In the genomic region with DNA sequence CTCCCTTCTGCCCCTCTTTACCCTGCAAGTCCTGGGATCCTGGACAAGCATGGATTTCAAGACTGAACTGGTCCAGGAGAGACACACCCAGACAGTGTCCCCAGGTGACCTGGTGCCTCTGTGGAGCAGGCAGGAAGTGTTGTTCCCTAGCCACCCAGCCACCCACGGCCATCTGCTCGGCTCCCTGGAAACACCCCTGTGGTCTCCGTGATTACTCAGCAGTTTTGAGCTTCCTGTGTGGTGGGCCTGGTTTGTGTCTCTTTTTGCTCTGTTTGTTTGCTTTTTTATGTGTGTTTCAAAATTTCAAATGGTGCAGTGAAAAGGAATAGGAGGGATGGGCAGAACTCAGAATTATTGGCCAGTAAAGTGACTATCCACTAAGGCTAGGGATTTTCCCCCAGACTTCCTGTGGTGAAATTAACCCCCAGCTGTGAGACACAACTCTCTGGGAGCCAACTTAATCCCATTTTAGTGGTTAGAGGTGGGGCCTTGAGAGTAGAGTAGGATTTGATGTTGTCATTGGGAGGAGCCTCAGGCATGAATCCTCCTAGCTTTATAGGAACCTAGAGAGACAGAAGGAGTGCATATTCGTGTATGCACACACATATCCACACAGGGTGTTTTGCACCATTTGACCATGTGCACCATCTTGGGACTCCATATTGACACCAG, we compare ENCODE assay signal across 10 mouse cellular contexts. TPM values are rescaled to one million over a fixed set of nuclear protein-coding genes. Genes with fewer than 3 reads are reported as not detected.
DNase-seq lines count a peak whose midpoint lies in the region; ATAC-seq lines count a peak whose summit lies in the region.
"Had no signal": no experiment of that assay in that cellular context is flagged by ENCODE, and none has a peak within 500 bp of the region (broad histone marks: within the 10 kb centered on the region; RNA-seq: fewer than 3 reads in every experiment).

No protein-coding gene starts in this region.

- no peaks in the 10 kb centered on the region for H3K27me3 ChIP-seq in kidney, embryonic 14.5 days (ENCODE audit: control insufficient read depth, insufficient read depth, low read length)
- H3K27me3 ChIP-seq in kidney, embryonic 15.5 days: no peaks in the 10 kb centered on the region
- H3K27me3 ChIP-seq in hindbrain, embryonic 13.5 days: no peaks in the 10 kb centered on the region
- H3K27me3 ChIP-seq in neural tube, embryonic 15.5 days (replicated peaks): no peaks in the 10 kb centered on the region

- DNase-seq in kidney, postnatal 10 days: peak; percentile 16
- DNase-seq in Muller cell, postnatal 12 days (ENCODE audit: inconsistent ontology term): peak; percentile 37
- DNase-seq in gastrocnemius, postnatal 25 days: peak; percentile 39
- DNase-seq in skeletal muscle tissue, adult 2 months (ENCODE audit: low read depth, low spot score): peak; percentile 27
- DNase-seq: lung, postnatal 14 days had no signal

- no peaks in the 10 kb centered on the region for H3K9me3 ChIP-seq in kidney, embryonic 14.5 days (ENCODE audit: control insufficient read depth, low read length)
- no peaks in the 10 kb centered on the region for H3K9me3 ChIP-seq in kidney, embryonic 15.5 days (replicated peaks)
- no peaks in the 10 kb centered on the region for H3K9me3 ChIP-seq in hindbrain, embryonic 13.5 days
- H3K9me3 ChIP-seq in neural tube, embryonic 15.5 days (replicated peaks): no peaks in the 10 kb centered on the region

- no peak overlapping the region for H3K9ac ChIP-seq in kidney, embryonic 14.5 days (ENCODE audit: low read depth, low read length)
- H3K9ac ChIP-seq in kidney, embryonic 15.5 days: no peak overlapping the region
- no peak overlapping the region for H3K9ac ChIP-seq in hindbrain, embryonic 13.5 days
- H3K9ac ChIP-seq in neural tube, embryonic 15.5 days (replicated peaks): no peak overlapping the region

- no peaks in the 10 kb centered on the region for H3K36me3 ChIP-seq in kidney, embryonic 14.5 days (ENCODE audit: control insufficient read depth, insufficient read depth, low read length)
- no peaks in the 10 kb centered on the region for H3K36me3 ChIP-seq in kidney, embryonic 15.5 days
- no peaks in the 10 kb centered on the region for H3K36me3 ChIP-seq in hindbrain, embryonic 13.5 days
- H3K36me3 ChIP-seq in neural tube, embryonic 15.5 days: no peaks in the 10 kb centered on the region

- no peaks in the 10 kb centered on the region for H3K4me1 ChIP-seq in kidney, embryonic 14.5 days (ENCODE audit: control insufficient read depth, insufficient read depth, low read length)
- H3K4me1 ChIP-seq in kidney, embryonic 15.5 days: 0 out of 2 replicates have a peak, but pooled peaks cover 4% of the 10 kb centered on the region
- no peaks in the 10 kb centered on the region for H3K4me1 ChIP-seq in hindbrain, embryonic 13.5 days (replicated peaks)
- H3K4me1 ChIP-seq in neural tube, embryonic 15.5 days: no peaks in the 10 kb centered on the region

- 51% methylated on average over 4 of the region's 4 CpGs for WGBS in kidney, embryonic 14.5 days
- WGBS in kidney, embryonic 15.5 days: 43% methylated on average over 4 of the region's 4 CpGs
- WGBS in hindbrain, embryonic 13.5 days: 68% methylated on average over 4 of the region's 4 CpGs
- WGBS in neural tube, embryonic 15.5 days: 63% methylated on average over 4 of the region's 4 CpGs

- H3K4me2 ChIP-seq in kidney, embryonic 14.5 days (replicated peaks; ENCODE audit: low read depth, low read length): no peak overlapping the region
- no peak overlapping the region for H3K4me2 ChIP-seq in kidney, embryonic 15.5 days
- H3K4me2 ChIP-seq in hindbrain, embryonic 13.5 days: no peak overlapping the region
- H3K4me2 ChIP-seq in neural tube, embryonic 15.5 days: no peak overlapping the region

- no peak overlapping the region for H3K27ac ChIP-seq in kidney, embryonic 14.5 days (ENCODE audit: low read depth, low read length)
- no peak overlapping the region for H3K27ac ChIP-seq in kidney, embryonic 15.5 days
- H3K27ac ChIP-seq in hindbrain, embryonic 13.5 days: no peak overlapping the region
- no peak overlapping the region for H3K27ac ChIP-seq in neural tube, embryonic 15.5 days (replicated peaks)
- H3K27ac ChIP-seq: layer of hippocampus, adult 2 months had no signal

- ATAC-seq in kidney, embryonic 14.5 days (ENCODE audit: low FRiP score, low TSS enrichment): no peak
- no peak for ATAC-seq in kidney, embryonic 15.5 days (replicated peaks; ENCODE audit: low FRiP score)
- no peak for ATAC-seq in hindbrain, embryonic 13.5 days (ENCODE audit: low FRiP score)
- ATAC-seq in neural tube, embryonic 15.5 days (ENCODE audit: low FRiP score): no peak

- H3K4me3 ChIP-seq in kidney, embryonic 14.5 days (ENCODE audit: low read length): no peak overlapping the region
- H3K4me3 ChIP-seq in kidney, embryonic 15.5 days (replicated peaks): no peak overlapping the region
- H3K4me3 ChIP-seq in hindbrain, embryonic 13.5 days: no peak overlapping the region
- no peak overlapping the region for H3K4me3 ChIP-seq in neural tube, embryonic 15.5 days (replicated peaks)
- H3K4me3 ChIP-seq: layer of hippocampus, adult 2 months had no signal

RNA-seq across cellular contexts. Expression of a gene that starts 59.7 kb away (rescaled TPM):
- polyA plus RNA-seq in kidney, embryonic 14.5 days (2014; fragmentation: Nextera tagmentation; extraction: Ambion mirVana): 16.5 and 19.9 TPM in 2 replicates
- total RNA-seq in gastrocnemius, postnatal 25 days (2021): 10 to 100 TPM; 14.2 to 19.2 TPM
- polyA plus RNA-seq in kidney, embryonic 15.5 days (2015; fragmentation: Nextera tagmentation; extraction: Ambion mirVana): 19.8 and 19.9 TPM in 2 replicates
- polyA plus RNA-seq in hindbrain, embryonic 13.5 days (2015; fragmentation: Nextera tagmentation; extraction: Ambion mirVana): 48.0 and 51.5 TPM in 2 replicates
- polyA plus RNA-seq in neural tube, embryonic 15.5 days (2015; fragmentation: Nextera tagmentation; extraction: Ambion mirVana): 43.6 and 57.9 TPM in 2 replicates
